Mouse (Mus musculus) neural tube, embryonic 14.5 days (tissue): ENCODE measurements at regions not wholly inside any gene's neighbourhood (a gene's known extent, or its start where the extent isn't known, plus 50 kb on each side); places are given as distances from the start of the nearest gene placed in this dataset.

Experiments used
- ATAC-seq: fragments of 200-750 bp; cut with Nextera tagmentation; 2 replicates; pipeline ENCODE4 v1.8.0; 2017; ENCODE audit warnings: low read depth, mild to moderate bottlenecking, moderate TSS enrichment, moderate library complexity
- H3K27ac ChIP-seq: fragments of 300-500 bp; sonication (generic); 2 replicates; pipeline ENCODE4 v1.5.1; 2014; ENCODE audit warnings: low read depth, mild to moderate bottlenecking, control low read depth, low read length, moderate library complexity, mixed read lengths
- H3K27me3 ChIP-seq: fragments of 300-500 bp; sonication (generic); 2 replicates; pipeline ENCODE4 v1.6.1; 2014; ENCODE audit warnings: low read length; ENCODE audit not compliant: control insufficient read depth, insufficient read depth
- H3K36me3 ChIP-seq: fragments of 300-500 bp; sonication (generic); 2 replicates; pipeline ENCODE4 v1.6.1; 2014; ENCODE audit warnings: low read length, mixed read lengths; ENCODE audit not compliant: control insufficient read depth, insufficient read depth
- H3K4me1 ChIP-seq: fragments of 300-500 bp; sonication (generic); 2 replicates; pipeline ENCODE4 v1.6.1; 2014; ENCODE audit warnings: low read length; ENCODE audit not compliant: control insufficient read depth, insufficient read depth
- H3K4me2 ChIP-seq: fragments of 300-500 bp; sonication (generic); 2 replicates; pipeline ENCODE4 v1.6.1; 2014; ENCODE audit warnings: mild to moderate bottlenecking, low read depth, low read length, control low read depth
- H3K4me3 ChIP-seq: fragments of 300-500 bp; sonication (generic); 2 replicates; pipeline ENCODE4 v1.5.1; 2014; ENCODE audit warnings: low read depth, low read length, control low read depth, mixed read lengths
- H3K9ac ChIP-seq: fragments of 300-500 bp; sonication (generic); replicated peaks from 2 replicates; pipeline ENCODE4 v1.6.1; 2014; ENCODE audit warnings: low read depth, mild to moderate bottlenecking, control low read depth, low read length, mixed read lengths
- H3K9me3 ChIP-seq: fragments of 300-500 bp; sonication (generic); 2 replicates; pipeline ENCODE4 v1.6.1; 2016; ENCODE audit warnings: low read length; ENCODE audit not compliant: control insufficient read depth
- WGBS: fragments of 180-500 bp; shearing (Covaris S2); extraction: QIAGEN DNeasy Blood & Tissue Kit; methylation state at CpG from one replicate; pipeline ENCODE4 v1.1.7; 2014; 5-methylcytosine and 5-hydroxymethylcytosine counted together

DNA sequence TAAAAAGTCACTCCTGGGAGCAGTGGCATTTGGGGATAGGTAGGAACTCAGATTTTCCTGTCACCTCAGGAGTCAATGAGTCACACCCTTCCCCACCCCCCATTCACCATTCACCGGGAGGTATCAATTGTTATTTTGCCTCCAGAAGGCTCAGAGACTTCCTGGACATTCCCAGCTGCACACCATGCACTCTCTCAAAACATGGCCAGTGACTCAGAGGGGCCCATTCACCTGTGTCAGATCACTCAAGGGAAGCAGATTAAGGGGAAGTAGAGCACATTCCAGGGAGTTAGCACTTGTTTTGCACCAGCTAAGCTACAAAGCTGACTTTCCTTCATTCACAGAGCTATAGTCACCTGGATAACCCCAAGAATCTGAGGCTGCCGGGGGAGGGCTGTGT, 395.2 kb downstream of the Tns3 start:
- H3K36me3 ChIP-seq, result no peaks in the 10 kb centered on the region
- ATAC-seq, result no peak
- no peak overlapping the region for H3K4me2 ChIP-seq
- H3K4me1 ChIP-seq, result no peaks in the 10 kb centered on the region
- 83% methylated on average over 2 of the region's 2 CpGs for WGBS
- no peaks in the 10 kb centered on the region for H3K9me3 ChIP-seq
- no peaks in the 10 kb centered on the region for H3K27me3 ChIP-seq
- H3K9ac ChIP-seq, result no peak overlapping the region
- H3K27ac ChIP-seq, result no peak overlapping the region
- H3K4me3 ChIP-seq, result no peak overlapping the region

DNA sequence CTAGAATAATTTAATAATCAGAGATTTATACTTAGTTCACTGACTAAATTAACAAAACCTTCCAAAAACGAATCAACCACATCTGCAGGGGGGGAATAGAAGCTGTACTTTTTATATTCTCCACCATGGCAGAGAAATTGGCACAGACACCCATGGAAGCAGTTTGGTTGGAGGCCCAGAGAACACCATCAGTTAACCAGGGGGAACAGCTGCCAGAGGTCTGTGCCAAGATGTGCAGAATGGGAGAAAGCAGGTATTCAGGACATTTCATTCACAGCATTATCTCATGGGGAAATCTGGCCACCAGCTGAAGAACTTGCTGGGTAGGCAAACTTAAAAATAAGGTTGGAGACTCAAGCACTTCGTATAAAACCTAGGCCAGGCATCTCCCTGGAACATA, 410.3 kb downstream of the Tns3 start:
- Histone ChIP-seq H3K27me3 (no peaks in the 10 kb centered on the region), H3K36me3 (no peaks in the 10 kb centered on the region), H3K27ac (no peak overlapping the region), H3K4me1 (no peaks in the 10 kb centered on the region), H3K9me3 (no peaks in the 10 kb centered on the region), H3K4me2 (no peak overlapping the region), H3K9ac (no peak overlapping the region), H3K4me3 (no peak overlapping the region)
- ATAC-seq, result no peak
- WGBS, result 59% methylated on average over 2 of the region's 2 CpGs

DNA sequence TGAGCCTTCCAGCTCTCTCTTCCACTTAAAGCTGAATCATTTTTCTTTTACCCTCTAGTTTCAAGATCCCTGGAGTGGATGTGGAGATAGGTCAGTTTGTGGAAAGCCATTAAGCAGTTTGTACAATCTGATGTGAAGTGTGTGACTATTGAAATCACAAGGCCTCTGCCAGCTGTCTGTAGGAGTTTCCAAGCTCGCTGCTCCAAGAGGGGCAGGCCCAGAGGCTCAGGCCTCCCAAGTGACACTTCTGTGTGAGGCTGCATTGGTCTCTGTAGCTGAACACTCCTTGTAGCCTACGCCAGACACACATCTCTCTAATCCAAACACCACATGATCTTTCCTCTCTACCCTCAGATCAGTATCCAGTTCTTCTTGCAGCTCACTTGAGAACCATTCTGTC, 413.0 kb downstream of the Tns3 start:
- no peaks in the 10 kb centered on the region for H3K27me3 ChIP-seq
- no peaks in the 10 kb centered on the region for H3K36me3 ChIP-seq
- no peak overlapping the region for H3K27ac ChIP-seq
- no peak overlapping the region for H3K4me3 ChIP-seq
- WGBS, result 89% methylated on average over 2 of the region's 2 CpGs
- no peak overlapping the region for H3K9ac ChIP-seq
- H3K4me1 ChIP-seq, result no peaks in the 10 kb centered on the region
- ATAC-seq, result no peak
- H3K9me3 ChIP-seq, result no peaks in the 10 kb centered on the region
- H3K4me2 ChIP-seq, result no peak overlapping the region

DNA sequence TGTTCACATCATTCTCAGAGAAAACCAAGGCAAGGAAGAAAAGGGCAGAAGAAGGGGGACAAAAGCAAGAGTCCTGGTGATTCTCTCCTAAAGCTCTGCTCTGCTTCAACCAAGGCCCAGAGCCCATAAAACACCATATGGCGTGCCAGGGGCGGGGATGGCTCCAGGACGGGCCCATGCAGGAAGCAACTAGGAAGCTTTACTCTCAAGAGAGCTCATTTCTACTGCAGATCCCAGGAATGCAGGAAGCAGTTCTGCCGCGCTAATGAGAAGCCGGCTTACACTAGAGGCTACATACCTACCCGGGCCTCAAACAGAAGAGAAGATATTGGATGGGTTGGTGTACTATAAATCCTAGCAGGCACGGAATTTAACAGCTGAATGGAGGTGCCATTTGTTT, 414.9 kb downstream of the Tns3 start:
- no peaks in the 10 kb centered on the region for H3K4me1 ChIP-seq
- no peak overlapping the region for H3K4me3 ChIP-seq
- no peaks in the 10 kb centered on the region for H3K9me3 ChIP-seq
- 52% methylated on average over 8 of the region's 8 CpGs for WGBS
- H3K27ac ChIP-seq, result no peak overlapping the region
- no peaks in the 10 kb centered on the region for H3K27me3 ChIP-seq
- no peak overlapping the region for H3K9ac ChIP-seq
- ATAC-seq, result no peak
- H3K36me3 ChIP-seq, result no peaks in the 10 kb centered on the region
- no peak overlapping the region for H3K4me2 ChIP-seq

DNA sequence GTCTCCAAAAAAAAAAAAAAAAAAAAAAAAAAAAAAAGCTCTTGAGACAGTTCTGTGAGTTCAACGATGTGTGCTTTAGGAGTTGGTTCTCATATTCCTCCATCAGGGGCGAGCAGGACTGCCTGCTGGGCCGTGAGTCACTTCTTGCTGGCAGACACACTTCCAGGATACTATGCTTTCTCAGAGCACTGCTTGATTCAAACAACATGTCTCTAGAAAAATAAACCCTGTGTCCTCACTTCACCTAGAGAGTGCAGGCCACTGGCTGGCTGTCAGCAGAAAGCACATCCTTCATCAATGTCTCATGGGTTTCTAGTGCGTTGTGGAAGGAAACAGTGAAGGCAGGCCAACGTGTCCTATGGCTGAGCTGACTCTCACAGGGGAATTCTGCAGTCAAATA, 416.8 kb downstream of the Tns3 start:
- Histone ChIP-seq H3K4me3 (no peak overlapping the region), H3K4me1 (no peaks in the 10 kb centered on the region), H3K27me3 (no peaks in the 10 kb centered on the region), H3K9me3 (no peaks in the 10 kb centered on the region), H3K4me2 (no peak overlapping the region), H3K36me3 (no peaks in the 10 kb centered on the region), H3K27ac (no peak overlapping the region), H3K9ac (no peak overlapping the region)
- no peak for ATAC-seq
- WGBS, result 70% methylated on average over 5 of the region's 5 CpGs

DNA sequence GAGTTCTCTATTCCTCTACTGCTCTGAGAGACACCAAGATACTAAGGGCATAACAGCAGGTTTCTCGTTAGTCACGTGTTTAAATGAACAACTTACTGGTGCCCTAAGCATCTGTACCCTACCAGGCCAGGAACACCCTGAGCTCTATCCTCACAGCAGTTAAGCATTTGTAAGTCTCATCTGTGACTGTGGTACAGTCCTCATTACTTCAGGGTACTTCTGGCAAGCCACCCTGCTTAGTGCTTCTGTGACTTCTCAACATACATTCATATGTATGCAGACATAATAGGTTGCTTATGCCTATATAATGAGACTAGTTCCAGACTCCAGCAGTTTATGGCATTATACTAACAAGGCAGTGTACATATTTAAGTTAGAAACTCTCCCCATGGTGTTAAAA, 417.3 kb downstream of the Tns3 start:
- H3K27ac ChIP-seq, result no peak overlapping the region
- H3K36me3 ChIP-seq, result no peaks in the 10 kb centered on the region
- no peak overlapping the region for H3K4me2 ChIP-seq
- no peak for ATAC-seq
- no peaks in the 10 kb centered on the region for H3K9me3 ChIP-seq
- H3K9ac ChIP-seq, result no peak overlapping the region
- no peak overlapping the region for H3K4me3 ChIP-seq
- 93% methylated on average over 2 of the region's 2 CpGs for WGBS
- no peaks in the 10 kb centered on the region for H3K4me1 ChIP-seq
- H3K27me3 ChIP-seq, result no peaks in the 10 kb centered on the region

DNA sequence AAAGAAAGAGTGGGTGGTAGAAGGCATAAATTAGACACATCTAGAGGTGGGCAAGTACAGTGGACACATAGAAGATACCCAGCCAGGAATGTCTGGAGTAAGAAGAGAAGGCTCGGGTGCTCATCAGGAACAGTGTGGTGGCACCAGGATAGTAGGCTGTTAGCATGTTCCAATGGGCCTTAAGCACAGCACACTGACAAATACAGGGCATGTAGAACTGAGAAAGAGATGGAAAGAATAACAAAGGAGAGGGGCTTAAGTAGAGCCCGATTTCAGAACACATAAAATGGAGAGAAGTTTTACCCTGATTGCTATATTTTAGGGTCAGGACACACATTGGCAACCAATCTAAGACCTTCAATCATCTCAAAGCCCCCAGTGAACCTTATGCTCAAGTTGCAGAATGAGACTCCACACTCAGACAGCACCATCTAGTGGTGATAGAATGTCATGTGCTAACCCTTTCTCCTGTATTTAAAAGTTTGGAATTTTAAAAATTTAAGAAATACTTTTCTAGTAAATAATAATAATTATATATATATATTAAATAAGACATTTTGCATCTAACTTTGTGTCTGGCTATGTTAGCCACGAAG, 418.8 kb downstream of the Tns3 start:
- Histone ChIP-seq H3K27me3 (no peaks in the 10 kb centered on the region), H3K4me3 (no peak overlapping the region), H3K27ac (no peak overlapping the region), H3K4me1 (no peaks in the 10 kb centered on the region), H3K36me3 (no peaks in the 10 kb centered on the region), H3K9ac (no peak overlapping the region), H3K9me3 (no peaks in the 10 kb centered on the region), H3K4me2 (no peak overlapping the region)
- WGBS, result 39% methylated on average over 3 of the region's 3 CpGs
- peak; percentile 76; the same call in 1 of the 2 replicates for ATAC-seq

DNA sequence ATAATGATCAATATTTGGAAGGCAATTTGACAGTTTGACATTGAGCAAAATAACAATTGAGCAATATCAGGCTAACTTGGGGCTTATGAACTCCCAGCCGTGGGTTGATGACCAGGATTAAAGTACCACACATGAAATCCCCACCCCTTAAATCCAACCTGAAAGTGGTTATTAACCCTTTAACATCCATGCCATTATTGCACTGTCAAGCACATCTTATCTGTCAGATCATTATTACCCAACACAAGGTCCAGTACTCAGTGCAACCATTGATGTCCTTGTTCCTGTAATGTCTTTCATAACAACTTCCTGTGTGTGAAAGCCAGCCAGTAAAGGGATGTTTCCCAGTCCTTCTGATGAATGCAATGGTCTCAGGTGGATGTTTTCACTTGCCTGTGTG, 425.8 kb downstream of the Tns3 start:
- Histone ChIP-seq H3K4me1 (no peaks in the 10 kb centered on the region), H3K4me2 (no peak overlapping the region), H3K27me3 (no peaks in the 10 kb centered on the region), H3K27ac (no peak overlapping the region), H3K4me3 (no peak overlapping the region), H3K36me3 (no peaks in the 10 kb centered on the region), H3K9ac (no peak overlapping the region), H3K9me3 (no peaks in the 10 kb centered on the region)
- ATAC-seq, result no peak
- WGBS, result 92% methylated on average over 1 of the region's 1 CpGs

DNA sequence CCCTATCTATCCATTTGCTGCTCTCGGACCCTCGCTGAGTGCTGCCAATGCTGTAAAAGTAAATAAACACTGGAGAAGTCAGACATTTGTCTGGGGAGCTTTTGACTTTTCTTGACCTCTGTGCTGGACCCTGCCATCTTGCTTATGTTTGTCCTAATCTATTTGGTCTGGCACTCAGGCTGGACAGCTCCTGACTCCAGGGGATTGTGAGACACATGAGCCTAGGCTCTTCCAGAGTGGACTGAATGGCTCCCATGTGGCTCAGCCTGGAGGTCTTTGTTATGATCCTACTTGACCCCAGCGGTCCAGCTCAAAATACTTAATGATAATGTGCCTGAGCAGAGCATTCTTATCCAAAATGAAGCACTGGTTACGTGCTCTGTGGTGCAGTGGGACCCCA, 426.8 kb downstream of the Tns3 start:
- Histone ChIP-seq H3K4me2 (no peak overlapping the region), H3K9ac (no peak overlapping the region), H3K4me3 (no peak overlapping the region), H3K4me1 (no peaks in the 10 kb centered on the region), H3K27me3 (no peaks in the 10 kb centered on the region), H3K27ac (no peak overlapping the region), H3K36me3 (no peaks in the 10 kb centered on the region), H3K9me3 (no peaks in the 10 kb centered on the region)
- WGBS, result 72% methylated on average over 4 of the region's 4 CpGs
- no peak for ATAC-seq

DNA sequence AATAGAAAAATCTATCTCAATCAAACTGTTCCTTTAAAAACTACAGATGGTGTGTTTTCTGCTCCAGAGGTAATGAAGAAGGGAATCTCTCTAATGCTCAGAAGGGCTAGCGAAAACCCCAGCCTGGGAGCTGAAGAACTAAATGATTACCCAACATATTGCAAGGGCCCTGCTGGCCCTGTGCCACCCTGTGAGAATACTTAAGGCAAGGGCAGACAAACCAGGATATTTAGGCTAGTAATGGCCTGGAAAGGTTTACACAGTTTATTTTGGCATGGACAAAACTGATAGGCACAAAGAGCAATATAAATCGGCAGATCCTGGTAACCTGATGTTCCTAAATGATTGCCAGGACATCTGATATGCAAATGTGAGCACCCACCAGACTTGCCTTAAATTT, 428.3 kb downstream of the Tns3 start:
- Histone ChIP-seq H3K9me3 (no peaks in the 10 kb centered on the region), H3K4me2 (no peak overlapping the region), H3K4me1 (no peaks in the 10 kb centered on the region), H3K4me3 (no peak overlapping the region), H3K27ac (no peak overlapping the region), H3K36me3 (no peaks in the 10 kb centered on the region), H3K9ac (no peak overlapping the region), H3K27me3 (no peaks in the 10 kb centered on the region)
- ATAC-seq, result no peak
- WGBS, result 80% methylated on average over 2 of the region's 2 CpGs
